Mouse (Mus musculus) E14TG2a.4 (cell line): ENCODE measurements at regions not wholly inside any gene's neighbourhood (a gene's known extent, or its start where the extent isn't known, plus 50 kb on each side); places are given as distances from the start of the nearest gene placed in this dataset.

ENCODE experiments used
- H3K27me3 ChIP-seq: 2 replicates; pipeline ENCODE4 v1.6.1; 2014; ENCODE audit warnings: low read length, control low read depth; ENCODE audit not compliant: insufficient read depth
- H3K36me3 ChIP-seq: 2 replicates; pipeline ENCODE4 v1.6.1; 2014; ENCODE audit warnings: low read length, control low read depth; ENCODE audit not compliant: insufficient read depth
- H3K4me1 ChIP-seq: replicated peaks from 2 replicates; pipeline ENCODE4 v1.6.1; 2014; ENCODE audit warnings: low read depth, low read length, control low read depth
- H3K4me3 ChIP-seq: replicated peaks from 2 replicates; pipeline ENCODE4 v1.5.1; 2014; ENCODE audit warnings: mild to moderate bottlenecking, low read length
- H3K9me3 ChIP-seq: 2 replicates; pipeline ENCODE4 v1.6.1; 2014; ENCODE audit warnings: low read length, control low read depth
- CTCF ChIP-seq: conservative IDR thresholded peaks from 2 replicates; pipeline ENCODE4 v1.5.1; 2014; ENCODE audit warnings: low read length
- NANOG ChIP-seq: IDR thresholded peaks from 2 replicates; pipeline ENCODE4 v1.6.1; 2014; ENCODE audit warnings: borderline replicate concordance, low read length, mixed read lengths
- POU5F1 ChIP-seq: IDR thresholded peaks from 2 replicates; pipeline ENCODE4 v1.6.1; 2014; ENCODE audit warnings: low read length, borderline replicate concordance

DNA sequence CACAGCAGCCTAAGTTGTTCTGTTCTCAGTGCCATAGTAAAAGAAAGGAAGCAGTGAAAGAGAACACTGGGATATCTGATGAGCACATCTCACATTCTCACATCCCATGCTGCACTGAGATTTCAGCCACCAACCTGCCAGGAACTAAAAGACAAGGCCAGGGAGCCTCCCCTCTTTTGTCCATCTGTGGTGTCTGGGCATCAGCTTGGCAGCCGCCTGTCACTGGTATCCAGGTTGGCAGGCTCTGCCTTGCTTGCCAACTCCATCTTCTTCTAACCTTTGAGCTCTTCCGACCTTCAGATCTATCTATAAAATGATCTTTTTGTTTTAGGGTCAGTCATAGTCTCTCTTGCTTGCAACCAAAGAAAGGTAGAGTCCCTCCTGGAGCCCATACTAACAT is 228.5 kb upstream of the Mgmt start:
- Histone ChIP-seq H3K36me3 (peaks cover 5% of the 10 kb centered on the region; the same call in 1 of the 2 replicates), H3K27me3 (peaks cover 42% of the 10 kb centered on the region), H3K9me3 (peaks cover 31% of the 10 kb centered on the region), H3K4me1 (peaks cover 39% of the 10 kb centered on the region), H3K4me3 (no peak overlapping the region)
- TF ChIP-seq POU5F1 (no peak), CTCF (no peak), NANOG (no peak)

GRCm38 (mm10) chr7:136666707-136667106 is 227.7 kb upstream of the Mgmt start:
- no peak for TF ChIP-seq POU5F1
- peak; percentile 92 for TF ChIP-seq NANOG
- no peak for TF ChIP-seq CTCF
- H3K4me3 ChIP-seq, result no peak overlapping the region
- H3K4me1 ChIP-seq, result peaks cover 35% of the 10 kb centered on the region

GRCm38 (mm10) chr7:136670675-136671074 is 223.7 kb upstream of the Mgmt start:
- Histone ChIP-seq H3K4me3 (no peak overlapping the region), H3K27me3 (peaks cover 38% of the 10 kb centered on the region), H3K36me3 (peaks cover 5% of the 10 kb centered on the region; the same call in 1 of the 2 replicates), H3K4me1 (peaks cover 40% of the 10 kb centered on the region), H3K9me3 (peaks cover 31% of the 10 kb centered on the region)
- TF ChIP-seq NANOG, result no peak
- TF ChIP-seq POU5F1, result no peak; the same call in 1 of the 2 replicates
- TF ChIP-seq CTCF, result no peak

More at GRCm38 (mm10) chr7:136666707-136667106, 227.7 kb upstream of the Mgmt start:
- H3K36me3 ChIP-seq, result peaks cover 5% of the 10 kb centered on the region; the same call in 1 of the 2 replicates
- peaks cover 44% of the 10 kb centered on the region for H3K27me3 ChIP-seq
- peaks cover 31% of the 10 kb centered on the region for H3K9me3 ChIP-seq

GRCm38 (mm10) chr7:136674159-136674558 is 220.3 kb upstream of the Mgmt start:
- H3K9me3 ChIP-seq, result peaks cover 6% of the 10 kb centered on the region
- H3K36me3 ChIP-seq, result no peaks in the 10 kb centered on the region
- H3K4me3 ChIP-seq, result no peak overlapping the region
- H3K27me3 ChIP-seq, result peaks cover 36% of the 10 kb centered on the region
- TF ChIP-seq CTCF (no peak), POU5F1 (no peak), NANOG (no peak)
- peaks cover 20% of the 10 kb centered on the region for H3K4me1 ChIP-seq

- Histone ChIP-seq H3K9me3 (no peaks in the 10 kb centered on the region), H3K36me3 (no peaks in the 10 kb centered on the region), H3K4me1 (peaks cover 20% of the 10 kb centered on the region), H3K27me3 (peaks cover 33% of the 10 kb centered on the region), H3K4me3 (no peak overlapping the region)
- TF ChIP-seq POU5F1, result no peak
Measured at GRCm38 (mm10) chr7:136675041-136675440, 219.4 kb upstream of the Mgmt start.

DNA sequence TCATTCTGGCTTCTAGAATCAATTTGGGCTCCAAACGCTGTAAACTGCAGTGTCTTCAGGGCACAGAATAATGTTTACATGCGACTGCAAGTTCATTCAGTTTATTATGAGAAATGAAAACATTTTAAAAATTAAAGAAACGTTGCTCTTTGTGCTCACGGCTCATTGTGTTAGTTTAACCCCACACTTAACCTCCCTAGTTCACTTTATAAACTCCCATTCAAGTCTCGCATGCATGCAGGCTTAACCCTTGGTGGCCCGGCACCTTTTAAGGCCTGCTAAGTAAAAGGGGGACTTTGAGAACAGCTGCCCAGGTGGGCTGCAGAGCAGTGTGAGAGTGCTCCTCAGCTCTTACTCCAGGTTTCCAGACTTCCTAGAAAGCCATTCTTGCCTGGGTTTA is 218.3 kb upstream of the Mgmt start:
- Histone ChIP-seq H3K4me1 (peaks cover 14% of the 10 kb centered on the region), H3K36me3 (no peaks in the 10 kb centered on the region), H3K27me3 (peaks cover 32% of the 10 kb centered on the region), H3K4me3 (no peak overlapping the region), H3K9me3 (no peaks in the 10 kb centered on the region)
- no peak for TF ChIP-seq CTCF
- TF ChIP-seq NANOG, result no peak

DNA sequence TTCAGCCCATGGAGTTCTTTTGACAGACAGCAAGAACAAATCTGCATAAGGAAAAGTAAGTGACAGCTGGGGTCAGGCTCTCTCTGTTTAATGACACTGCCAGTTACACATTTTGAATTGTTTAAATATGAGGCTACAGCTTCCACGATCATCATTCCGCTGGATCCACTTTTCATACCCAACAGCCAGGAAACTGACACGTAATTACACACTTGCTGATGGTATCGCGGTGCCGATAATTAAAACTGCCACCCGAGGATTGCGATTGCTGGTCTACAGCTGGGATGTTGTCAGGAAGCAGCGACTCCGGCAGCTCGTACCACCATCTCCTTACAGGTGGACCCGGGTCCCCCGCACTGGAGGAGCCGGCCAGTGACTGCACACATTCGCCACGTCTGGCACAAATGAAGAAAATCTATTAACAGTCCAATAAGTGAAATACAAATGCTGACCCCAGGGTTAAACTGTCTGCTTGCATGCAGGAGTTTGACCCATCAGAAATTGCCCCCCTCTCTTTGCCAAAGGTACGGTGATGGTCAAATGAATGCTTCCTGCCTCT is 217.3 kb upstream of the Mgmt start:
- H3K4me1 ChIP-seq, result peaks cover 14% of the 10 kb centered on the region
- TF ChIP-seq CTCF (no peak), POU5F1 (no peak), NANOG (no peak)
- peaks cover 31% of the 10 kb centered on the region for H3K27me3 ChIP-seq
- no peak overlapping the region for H3K4me3 ChIP-seq
- H3K36me3 ChIP-seq, result no peaks in the 10 kb centered on the region
- no peaks in the 10 kb centered on the region for H3K9me3 ChIP-seq

GRCm38 (mm10) chr7:136689579-136689978 is 204.8 kb upstream of the Mgmt start:
- H3K9me3 ChIP-seq, result no peaks in the 10 kb centered on the region
- H3K27me3 ChIP-seq, result peaks cover 12% of the 10 kb centered on the region
- no peaks in the 10 kb centered on the region for H3K36me3 ChIP-seq
- TF ChIP-seq NANOG, result no peak
- no peak for TF ChIP-seq POU5F1
- TF ChIP-seq CTCF, result no peak
- H3K4me1 ChIP-seq, result no peaks in the 10 kb centered on the region
- no peak overlapping the region for H3K4me3 ChIP-seq

DNA sequence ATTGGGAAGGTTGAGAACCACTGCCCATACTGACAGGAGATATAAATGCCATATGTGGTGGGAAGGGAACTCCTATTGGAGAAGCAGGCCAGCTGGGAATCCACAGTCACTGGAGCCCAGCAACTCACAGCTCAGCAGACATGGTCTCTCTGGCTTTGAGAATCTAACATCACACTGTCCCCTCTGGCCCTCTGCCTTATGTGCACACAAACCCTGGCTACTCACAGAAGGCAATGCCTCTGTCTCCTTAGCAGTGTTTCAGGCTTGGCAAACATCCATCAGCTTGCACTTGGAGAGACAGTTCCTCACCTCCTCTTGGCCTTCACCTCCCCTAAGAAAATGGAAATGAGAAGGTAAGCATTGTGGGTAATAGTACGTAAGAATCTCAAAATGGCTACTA is 188.2 kb upstream of the Mgmt start:
- no peak for TF ChIP-seq CTCF
- TF ChIP-seq POU5F1, result no peak
- TF ChIP-seq NANOG, result no peak
- H3K4me1 ChIP-seq, result no peaks in the 10 kb centered on the region
- peaks cover 12% of the 10 kb centered on the region; the same call in 1 of the 2 replicates for H3K9me3 ChIP-seq
- no peaks in the 10 kb centered on the region for H3K36me3 ChIP-seq
- H3K27me3 ChIP-seq, result peaks cover 28% of the 10 kb centered on the region; the same call in 1 of the 2 replicates
- H3K4me3 ChIP-seq, result no peak overlapping the region
